ENCODE assay signal across 18 mouse cellular contexts in genomic region chr4:130630232-130630847, GRCm38 (mm10). TPM values are rescaled to one million over a fixed set of nuclear protein-coding genes. Genes with fewer than 3 reads are reported as not detected.
DNase-seq lines count a peak whose midpoint lies in the region; ATAC-seq and TF ChIP-seq lines count a peak whose summit lies in the region.
"Had no signal": no experiment of that assay in that cellular context is flagged by ENCODE, and none has a peak within 500 bp of the region (broad histone marks: within the 10 kb centered on the region; RNA-seq: fewer than 3 reads in every experiment).

No protein-coding gene starts in this region.

- H3K9ac ChIP-seq in kidney, embryonic 14.5 days (ENCODE audit: low read depth, low read length), result no peak overlapping the region
- peak overlapping the region; percentile 93; the same call in 1 of the 2 replicates for H3K9ac ChIP-seq in ES-Bruce4 (ENCODE audit: low read depth, poor library complexity, severe bottlenecking)
- H3K9ac ChIP-seq: forebrain, embryonic 13.5 days; heart, embryonic 12.5 days; kidney, embryonic 15.5 days; liver, embryonic 14.5 days; midbrain, embryonic 15.5 days; neural tube, embryonic 13.5 days had no signal

- no peak overlapping the region for H3K4me2 ChIP-seq in kidney, embryonic 14.5 days (replicated peaks; ENCODE audit: low read depth, low read length)

- no peaks in the 10 kb centered on the region for H3K4me1 ChIP-seq in kidney, embryonic 14.5 days (ENCODE audit: control insufficient read depth, insufficient read depth, low read length)
- peaks cover 2% of the 10 kb centered on the region for H3K4me1 ChIP-seq in ES-Bruce4 (ENCODE audit: control insufficient read depth, insufficient read depth, low read length)
- H3K4me1 ChIP-seq: forebrain, embryonic 13.5 days; heart, embryonic 12.5 days; midbrain, embryonic 15.5 days; neural tube, embryonic 13.5 days had no signal

- H3K4me3 ChIP-seq in kidney, embryonic 14.5 days (ENCODE audit: low read length), result no peak overlapping the region
- no peak overlapping the region for H3K4me3 ChIP-seq in ES-Bruce4 (ENCODE audit: low read depth, low read length)
- H3K4me3 ChIP-seq in left cerebral cortex, adult 2 months, result no peak overlapping the region
- H3K4me3 ChIP-seq: forebrain, embryonic 13.5 days; heart, embryonic 12.5 days; midbrain, embryonic 15.5 days; neural tube, embryonic 13.5 days had no signal

- H3K36me3 ChIP-seq in kidney, embryonic 14.5 days (ENCODE audit: control insufficient read depth, insufficient read depth, low read length), result no peaks in the 10 kb centered on the region
- H3K36me3 ChIP-seq in ES-Bruce4 (ENCODE audit: control insufficient read depth, insufficient read depth, low read length, poor library complexity, severe bottlenecking), result no peaks in the 10 kb centered on the region
- H3K36me3 ChIP-seq: heart, embryonic 12.5 days; hindbrain, embryonic 10.5 days; kidney, embryonic 15.5 days; midbrain, embryonic 15.5 days; neural tube, embryonic 13.5 days had no signal

- H3K27ac ChIP-seq in kidney, embryonic 14.5 days (ENCODE audit: low read depth, low read length), result no peak overlapping the region
- peak overlapping the region; percentile 98 for H3K27ac ChIP-seq in ES-Bruce4 (ENCODE audit: insufficient read depth, low read length)
- H3K27ac ChIP-seq in left cerebral cortex, adult 2 months, result no peak overlapping the region
- H3K27ac ChIP-seq: forebrain, embryonic 13.5 days; liver, embryonic 14.5 days had no signal

- DNase-seq in kidney, adult 9 months, result peak; percentile 70
- peak; percentile 41 for DNase-seq in adrenal gland, postnatal 10 days
- DNase-seq in mesoderm, embryonic 11.5 days (ENCODE audit: low read depth, low spot score), result peak; percentile 34
- no peak for DNase-seq in cerebellum, adult 8-10 months
- no peak for DNase-seq in left cerebral cortex, adult 2 months (ENCODE audit: extremely low spot score in 1 of 2, low spot score in 2 of 2)
- DNase-seq: gastrocnemius, postnatal 14 days; spleen, adult 18-20 months had no signal

- 63% methylated on average over 3 of the region's 3 CpGs for WGBS in kidney, embryonic 14.5 days

- peak; percentile 79 for TF ChIP-seq EP300 in ES-Bruce4 (IDR thresholded peaks at IDR 0.05; ENCODE audit: insufficient read depth, low read depth, low read length)

- intact Hi-C loops in left cerebral cortex, adult 2 months (cut with DNase I), result no loop called here

- no peak for TF ChIP-seq POLR2A in ES-Bruce4 (IDR thresholded peaks at IDR 0.05; ENCODE audit: insufficient read depth, low read length)

- TF ChIP-seq CTCF in ES-Bruce4 (IDR thresholded peaks at IDR 0.05; ENCODE audit: low read depth, low read length), result no peak
- no peak for TF ChIP-seq CTCF in left cerebral cortex, adult 2 months (IDR thresholded peaks at IDR 0.05)

- no peaks in the 10 kb centered on the region for H3K9me3 ChIP-seq in kidney, embryonic 14.5 days (ENCODE audit: control insufficient read depth, low read length)
- no peaks in the 10 kb centered on the region for H3K9me3 ChIP-seq in ES-Bruce4 (replicated peaks; ENCODE audit: control insufficient read depth, insufficient read depth, low read length, poor library complexity, severe bottlenecking)
- H3K9me3 ChIP-seq: forebrain, embryonic 13.5 days; heart, embryonic 12.5 days; hindbrain, embryonic 10.5 days; kidney, embryonic 15.5 days; midbrain, embryonic 15.5 days; neural tube, embryonic 13.5 days had no signal

- ATAC-seq in kidney, embryonic 14.5 days (ENCODE audit: low FRiP score, low TSS enrichment), result no peak
- no peak for ATAC-seq in erythroblast, adult 5-6 weeks (replicated peaks; ENCODE audit: low FRiP score, poor library complexity, severe bottlenecking)
- ATAC-seq: activated CD4-positive, CD25-positive, alpha-beta regulatory T cell, adult 4 months; forebrain, embryonic 13.5 days; midbrain, embryonic 15.5 days had no signal

- H3K27me3 ChIP-seq in kidney, embryonic 14.5 days (ENCODE audit: control insufficient read depth, insufficient read depth, low read length), result no peaks in the 10 kb centered on the region
- H3K27me3 ChIP-seq in ES-Bruce4 (ENCODE audit: control insufficient read depth, insufficient read depth, low read length, poor library complexity, severe bottlenecking), result no peaks in the 10 kb centered on the region
- H3K27me3 ChIP-seq: forebrain, embryonic 13.5 days; heart, embryonic 12.5 days; kidney, embryonic 15.5 days; midbrain, embryonic 15.5 days; neural tube, embryonic 13.5 days had no signal

RNA-seq across cellular contexts. Expression of gene Pum1, which starts 32.8 kb away (rescaled TPM):
- 83.2 and 117 TPM in 2 replicates for polyA plus RNA-seq in kidney, embryonic 14.5 days (2014; fragmentation: Nextera tagmentation; extraction: Ambion mirVana)
- 111 and 125 TPM in 2 replicates for polyA plus RNA-seq in ES-Bruce4 (2011; ENCODE audit: insufficient read depth, insufficient read length, low read depth, missing spikeins)
- total RNA-seq in adrenal gland, postnatal 10 days (2021), result 10 to 100 TPM; 68.9 to 81.9 TPM
- 166 TPM in 2 replicates for total RNA-seq in erythroblast, adult 5-6 weeks (2015; ENCODE audit: low replicate concordance)
- 245 and 256 TPM in 2 replicates for total RNA-seq in erythroblast, adult 5-6 weeks (2017; ENCODE audit: low replicate concordance)
- 100 to 1,000 TPM; 106 to 110 TPM for total RNA-seq in left cerebral cortex, adult 2 months (2021)

RNA-seq across cellular contexts. Expression of gene Nkain1, which starts 56.4 kb away (rescaled TPM):
- 6.7 and 17.2 TPM in 2 replicates for polyA plus RNA-seq in kidney, embryonic 14.5 days (2014; fragmentation: Nextera tagmentation; extraction: Ambion mirVana)
- 52.0 and 55.9 TPM in 2 replicates for polyA plus RNA-seq in ES-Bruce4 (2011; ENCODE audit: insufficient read depth, insufficient read length, low read depth, missing spikeins)
- 1 to 10 TPM; 5.8 to 6.0 TPM for total RNA-seq in adrenal gland, postnatal 10 days (2021)
- not detected in 2 replicates for total RNA-seq in erythroblast, adult 5-6 weeks (2015; ENCODE audit: low replicate concordance)
- not detected in 2 replicates for total RNA-seq in erythroblast, adult 5-6 weeks (2017; ENCODE audit: low replicate concordance)
- 10 to 100 TPM; 28.2 to 29.8 TPM for total RNA-seq in left cerebral cortex, adult 2 months (2021)
- polyA plus RNA-seq: activated CD4-positive, CD25-positive, alpha-beta regulatory T cell, adult 4 months had no signal

Comparison
In these comparisons a context has a peak if more than half of its experiments do, and no peak if none do; other contexts are left out.
1. DNase-seq: peak in kidney, adult 9 months (single experiment), adrenal gland, postnatal 10 days (single experiment) and mesoderm, embryonic 11.5 days (single experiment); none in cerebellum, adult 8-10 months (single experiment) and left cerebral cortex, adult 2 months (0 of 2).
2. RNA of gene Nkain1, which starts 56.4 kb away (total RNA-seq): 28.2 to 29.8 TPM in left cerebral cortex, adult 2 months and 5.8 to 6.0 TPM in adrenal gland, postnatal 10 days; not detected in erythroblast, adult 5-6 weeks; every median in the first group is over 4 times any median in the second.